Mouse (Mus musculus) hindlimb bud, embryonic 11.5 days (tissue): ENCODE results near the gene Sft2d2.

Experiments used
- DNase-seq: peaks from one replicate; pipeline ENCODE4 v3.0.0-alpha.2; 2012; ENCODE audit warnings: low read depth, low spot score; ENCODE audit errors: extremely low spot score

Sft2d2 gene

DNA sequence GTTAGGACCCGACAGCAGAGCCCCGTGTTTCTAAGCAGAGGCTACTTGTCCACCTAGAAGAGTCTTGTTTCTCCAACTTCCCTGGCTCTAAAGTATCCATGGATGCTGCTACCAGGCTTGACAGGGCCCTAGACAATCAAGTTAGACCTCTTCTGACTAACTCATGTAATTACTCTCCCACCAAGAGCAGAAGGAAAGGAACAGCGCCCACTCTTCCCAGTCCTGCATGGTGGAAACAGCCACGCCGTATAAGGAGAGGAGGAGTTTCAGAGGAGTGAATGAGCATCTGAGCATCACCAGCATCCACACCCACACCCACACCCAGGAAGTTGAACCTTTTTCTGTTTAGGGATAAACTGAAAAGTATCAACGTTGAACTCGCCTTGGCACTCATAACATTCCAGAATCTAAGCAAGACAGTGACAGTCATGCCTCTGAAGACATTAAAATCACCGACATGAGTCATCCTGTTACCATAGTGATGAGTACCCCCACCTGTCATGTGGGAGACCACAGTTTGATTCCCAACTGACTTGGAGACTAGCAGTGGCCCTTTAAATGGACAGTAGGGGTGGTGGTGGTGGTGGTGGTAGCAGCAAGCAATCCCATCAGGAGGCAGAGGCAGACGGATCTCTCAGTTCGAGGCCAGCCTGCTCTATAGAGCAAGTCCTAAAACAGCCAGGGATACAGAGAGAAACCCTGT is 3.5 kb downstream of the Sft2d2 start:
- DNase-seq, result no peak

DNA sequence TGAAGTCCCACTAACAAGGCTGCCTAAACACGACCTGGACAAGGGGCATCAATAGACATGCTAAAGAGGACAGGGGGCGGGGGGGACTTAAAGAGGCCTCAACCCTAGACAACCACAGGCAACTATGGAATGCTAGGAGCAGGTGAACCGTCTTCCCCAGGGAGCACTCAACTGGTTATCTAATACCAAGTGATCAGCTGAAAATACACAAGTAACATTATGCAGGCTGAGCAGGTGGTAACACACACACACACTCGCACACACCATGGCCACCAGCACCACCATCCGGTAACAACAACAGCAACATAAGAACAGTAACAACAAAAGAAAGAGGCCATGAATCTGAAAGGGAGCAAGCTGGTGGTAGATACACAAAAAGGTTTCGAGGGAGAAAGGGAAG is 4.2 kb downstream of the Sft2d2 start:
- no peak for DNase-seq

DNA sequence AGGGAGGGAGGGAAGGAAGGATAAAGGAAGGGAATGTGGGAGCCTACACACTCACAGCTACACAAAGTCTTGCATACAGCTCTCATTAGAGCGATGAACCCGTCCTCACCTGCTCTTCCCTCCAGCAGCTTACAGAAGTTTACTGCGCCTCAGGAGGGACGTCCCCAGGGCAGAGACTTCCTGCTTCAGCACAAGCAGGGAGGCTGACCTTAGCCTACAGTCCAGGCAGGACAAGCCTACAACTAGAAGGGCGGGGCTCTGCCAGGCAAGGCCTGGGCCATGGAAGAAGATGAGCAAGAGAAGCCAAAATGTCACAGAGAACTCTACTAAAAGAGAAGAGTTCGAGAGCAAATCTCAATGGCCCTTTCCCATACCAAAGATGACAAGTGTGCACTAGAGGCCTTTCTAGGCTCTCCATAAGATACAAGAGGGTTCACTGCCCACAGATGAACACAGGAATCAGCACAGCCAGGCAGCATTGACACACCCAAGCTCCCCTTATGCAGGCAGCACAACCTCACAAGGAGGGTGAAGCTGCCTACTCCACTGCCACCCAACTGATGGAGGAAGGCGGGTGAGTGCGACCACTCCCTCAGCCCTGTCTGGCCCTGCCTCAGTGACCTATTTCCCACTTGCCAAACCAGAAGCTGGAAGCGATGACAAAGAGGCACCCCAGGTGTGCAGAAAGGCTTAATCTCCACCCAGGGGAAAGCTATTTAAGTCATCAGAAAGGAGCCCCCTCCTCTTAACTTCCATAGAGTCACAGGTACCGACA is 5.2 kb downstream of the Sft2d2 start:
- DNase-seq, result no peak

DNA sequence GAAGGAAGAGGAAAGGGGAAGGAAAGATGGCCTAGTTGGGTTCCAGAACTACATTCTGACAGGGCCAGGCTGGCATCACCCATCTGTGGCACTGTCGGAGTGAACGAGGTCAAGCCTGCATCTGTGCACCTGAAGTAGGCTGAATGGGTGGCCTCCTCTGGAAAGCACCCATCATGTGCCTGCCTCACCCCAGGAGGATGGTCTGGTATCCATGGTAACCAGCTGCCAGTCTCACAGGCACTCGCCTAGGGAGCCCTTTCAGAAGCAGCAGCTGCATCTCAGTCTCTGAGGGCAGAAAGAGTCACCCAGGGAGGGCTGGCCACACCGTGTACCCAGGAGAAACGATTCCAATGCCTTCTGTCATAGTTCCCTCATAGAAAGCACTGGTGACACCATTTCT is 6.9 kb downstream of the Sft2d2 start:
- no peak for DNase-seq

DNA sequence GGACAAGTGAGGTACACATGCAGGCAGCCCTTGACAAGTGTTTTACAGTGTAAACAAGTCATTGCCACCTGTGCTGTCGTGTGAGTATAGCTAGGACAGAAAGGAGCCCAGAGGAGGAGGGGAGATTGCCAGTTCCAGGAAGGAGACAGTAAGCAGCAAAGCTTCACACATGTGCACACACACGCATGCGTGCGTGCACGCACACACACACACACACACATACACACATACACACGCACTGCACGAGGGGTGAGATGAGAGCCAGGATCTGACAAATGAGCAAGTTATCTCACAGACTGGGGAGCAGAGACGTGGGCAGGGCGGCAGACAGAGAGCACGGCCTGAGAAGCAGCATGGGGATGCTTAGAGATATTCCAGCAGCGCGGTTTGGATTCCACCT is 7.7 kb downstream of the Sft2d2 start:
- no peak for DNase-seq

DNA sequence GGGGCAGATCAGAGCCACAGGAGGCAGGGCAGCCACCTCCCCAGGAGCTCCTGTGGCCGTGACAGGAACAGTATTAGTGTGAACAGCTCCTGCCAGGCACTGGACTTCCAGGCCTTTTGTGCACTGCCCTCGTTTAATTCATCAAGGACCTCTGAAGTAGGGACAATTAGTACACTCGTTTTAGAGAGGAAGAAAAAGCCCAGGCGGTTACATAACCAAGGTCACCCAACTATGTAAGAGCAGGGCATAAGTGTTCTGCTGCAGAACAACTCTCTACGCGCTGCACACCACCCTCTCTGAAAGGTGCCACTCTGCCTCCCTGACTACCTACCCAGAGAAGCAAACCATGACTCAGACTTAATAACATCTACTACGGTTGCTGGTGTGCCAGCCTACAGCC is 9.1 kb downstream of the Sft2d2 start:
- DNase-seq, result no peak

DNA sequence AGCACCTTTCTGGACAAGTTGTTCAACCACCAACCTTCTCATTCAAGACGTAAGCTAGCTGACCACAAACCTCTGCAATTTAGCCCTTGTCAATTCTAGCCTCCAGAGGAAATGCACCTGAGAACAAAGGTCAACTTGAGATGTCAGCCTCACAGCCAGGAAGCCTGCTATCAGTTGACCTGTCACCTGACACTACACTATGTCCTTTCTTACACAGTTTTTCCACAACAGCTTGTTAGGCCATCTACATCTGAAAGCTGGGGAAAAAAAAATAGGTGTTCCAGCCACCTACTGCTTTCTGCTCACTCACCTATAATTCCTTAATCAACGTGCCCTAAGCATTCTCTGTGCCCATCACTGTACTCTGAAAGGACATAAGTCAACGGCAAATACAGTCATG is 10.1 kb downstream of the Sft2d2 start:
- no peak for DNase-seq

DNA sequence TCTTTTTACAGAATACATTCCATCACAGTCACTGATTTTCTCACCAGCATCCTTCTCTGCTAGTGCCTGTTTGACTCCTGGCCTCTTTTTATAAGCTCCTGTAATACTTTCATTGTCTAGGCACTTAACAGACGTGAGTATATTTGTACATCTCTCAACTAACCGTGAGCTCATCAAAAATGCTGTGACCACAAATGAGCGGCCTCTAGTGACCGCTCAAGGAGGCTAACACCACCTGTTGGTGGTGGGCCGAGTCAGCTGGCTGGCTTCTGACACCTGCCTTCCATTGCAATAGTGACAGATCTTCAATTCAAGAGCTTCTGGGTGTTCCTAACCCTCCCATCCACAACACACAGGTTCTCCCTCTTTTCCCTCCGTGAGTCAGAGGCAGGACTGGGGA is 10.8 kb downstream of the Sft2d2 start:
- no peak for DNase-seq

DNA sequence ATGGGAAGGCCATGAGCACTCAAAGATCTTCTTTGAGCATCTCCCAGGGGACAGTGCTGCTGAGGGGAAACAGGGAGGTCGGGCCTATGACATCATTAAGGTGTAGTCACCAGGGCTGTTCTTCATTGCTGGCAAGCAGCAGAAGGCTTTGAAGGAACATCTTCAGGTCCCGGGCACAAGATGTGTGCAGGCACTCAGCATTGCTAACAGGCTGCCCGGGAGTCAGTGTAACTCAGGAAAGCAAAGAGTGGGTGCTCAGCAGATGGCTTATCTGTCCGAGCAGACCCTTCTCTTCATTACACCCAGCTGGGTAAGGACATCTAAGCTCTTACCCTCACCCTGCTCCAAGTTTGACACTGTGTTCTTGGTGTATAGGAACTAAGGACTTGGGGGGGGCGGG is 14.9 kb downstream of the Sft2d2 start:
- no peak for DNase-seq

DNA sequence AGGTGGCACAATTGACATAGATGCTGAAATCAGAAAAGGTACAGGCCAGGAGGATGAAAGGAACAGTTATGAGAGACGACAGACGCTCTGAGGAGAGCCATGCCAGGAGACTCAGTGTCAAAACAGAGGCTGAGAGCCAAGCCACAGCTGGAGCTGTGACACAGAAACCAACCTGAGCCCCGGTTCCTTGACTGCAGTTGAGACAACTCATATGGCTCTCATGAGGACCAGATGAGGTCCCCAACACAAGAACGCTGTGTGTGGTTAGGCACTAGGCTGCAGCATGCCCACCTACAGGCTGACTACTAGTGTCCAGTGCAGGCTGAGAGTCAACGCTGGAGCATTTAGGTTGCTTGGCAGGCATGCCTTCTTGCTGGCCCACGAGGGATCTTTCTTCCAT is 16.2 kb downstream of the Sft2d2 start:
- no peak for DNase-seq

DNA sequence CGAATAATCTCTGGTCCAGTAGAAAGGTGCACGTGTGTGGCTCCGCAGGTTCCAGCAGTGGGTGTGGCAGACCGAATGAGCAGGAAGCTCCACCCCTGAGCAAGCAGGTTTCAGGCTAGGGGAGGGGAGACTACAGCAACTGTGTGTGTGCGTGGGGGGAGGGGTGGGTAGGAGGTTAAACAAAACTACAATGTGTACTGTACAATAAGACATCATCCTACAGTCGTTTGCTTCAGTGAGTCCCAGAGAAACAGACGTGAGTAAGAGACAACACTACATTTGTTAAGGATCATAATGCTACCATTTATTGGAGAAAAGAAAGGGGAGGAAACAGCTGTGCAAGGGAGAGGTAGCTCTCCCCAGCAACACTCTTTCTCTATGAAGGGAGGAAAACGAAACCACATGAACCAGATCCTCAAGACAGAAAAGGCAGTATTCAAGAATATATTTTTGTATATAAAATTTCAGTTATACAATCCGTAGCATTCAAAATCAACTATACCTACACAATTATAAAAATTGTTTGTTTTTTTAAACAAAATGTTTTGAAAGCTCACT is 20.1 kb downstream of the Sft2d2 start:
- no peak for DNase-seq

DNA sequence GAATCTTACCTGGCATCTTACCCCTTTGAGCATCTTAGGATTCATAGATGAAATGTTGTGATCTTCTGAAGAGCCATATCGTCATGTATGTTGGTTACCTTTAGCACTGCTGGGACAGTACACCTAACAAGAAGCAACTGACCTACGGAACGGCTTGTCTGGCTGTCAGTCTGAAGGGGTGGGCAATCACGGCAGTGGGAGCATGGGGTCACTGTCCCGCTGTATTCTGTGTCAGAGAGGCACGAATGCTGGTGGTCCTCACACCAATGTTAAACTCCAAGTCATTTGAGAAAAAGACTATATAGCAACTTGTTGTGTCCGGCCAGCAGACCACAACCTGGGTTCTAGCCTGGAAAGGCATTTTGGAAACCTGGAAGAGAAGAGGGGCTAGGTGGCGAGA is 23.0 kb downstream of the Sft2d2 start:
- no peak for DNase-seq

DNA sequence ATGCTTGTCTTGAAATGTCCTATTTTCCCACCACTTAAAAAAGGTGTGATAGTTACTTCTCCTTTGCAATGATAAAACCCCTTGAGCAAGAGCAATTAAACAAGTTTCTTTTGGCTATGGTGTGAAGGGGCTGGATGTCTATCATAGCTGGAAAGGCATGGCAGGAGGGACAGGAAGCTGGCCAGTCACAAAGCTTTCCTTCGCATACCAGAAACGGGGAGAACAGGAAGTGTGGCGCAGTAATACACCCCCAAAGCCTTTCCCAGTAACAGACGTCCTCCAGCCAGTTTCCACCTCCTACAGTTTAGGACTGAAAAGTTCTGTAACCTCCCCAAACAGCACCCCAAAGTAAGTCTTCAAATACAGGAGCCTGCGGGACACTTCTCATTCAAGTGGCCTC is 24.1 kb downstream of the Sft2d2 start:
- no peak for DNase-seq

DNA sequence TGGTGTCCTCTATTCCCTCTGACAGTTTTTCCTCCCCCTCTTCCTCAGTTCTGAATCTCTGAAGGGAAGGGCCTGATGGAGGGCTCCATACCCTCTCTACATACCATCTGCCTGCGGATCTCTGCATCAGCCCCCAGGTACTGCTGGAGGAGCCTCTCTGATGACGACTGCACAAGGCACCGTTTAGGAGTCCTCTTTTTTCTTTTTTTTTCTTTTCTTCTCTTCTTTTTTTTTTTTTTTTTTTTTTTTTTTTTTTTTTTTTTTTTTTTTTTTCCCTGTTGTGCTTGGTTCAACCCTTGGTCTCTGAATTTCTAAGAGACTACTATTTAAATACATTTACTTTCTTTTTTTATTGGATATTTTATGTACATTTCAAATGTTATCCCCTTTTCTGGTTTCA is 24.8 kb downstream of the Sft2d2 start:
- DNase-seq, result no peak

DNA sequence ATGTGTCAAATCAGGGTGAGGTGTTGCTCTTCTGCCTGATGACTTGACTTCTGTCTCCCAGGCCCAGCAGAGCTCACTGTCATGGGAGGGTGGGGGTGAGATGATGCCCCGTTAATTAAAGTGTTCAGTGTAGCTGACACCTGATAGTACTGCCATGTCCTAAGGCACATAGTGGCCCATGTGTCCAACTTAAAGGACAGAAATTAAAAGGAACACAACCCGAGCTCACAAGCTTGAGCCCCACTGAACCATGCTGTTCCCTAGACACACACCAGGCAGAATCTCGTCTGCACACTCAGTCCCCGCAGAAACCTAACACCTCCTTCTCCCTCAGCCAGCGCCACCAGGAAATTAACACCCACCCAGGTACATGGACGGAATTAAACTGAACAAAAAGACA is 29.3 kb downstream of the Sft2d2 start:
- no peak for DNase-seq

DNA sequence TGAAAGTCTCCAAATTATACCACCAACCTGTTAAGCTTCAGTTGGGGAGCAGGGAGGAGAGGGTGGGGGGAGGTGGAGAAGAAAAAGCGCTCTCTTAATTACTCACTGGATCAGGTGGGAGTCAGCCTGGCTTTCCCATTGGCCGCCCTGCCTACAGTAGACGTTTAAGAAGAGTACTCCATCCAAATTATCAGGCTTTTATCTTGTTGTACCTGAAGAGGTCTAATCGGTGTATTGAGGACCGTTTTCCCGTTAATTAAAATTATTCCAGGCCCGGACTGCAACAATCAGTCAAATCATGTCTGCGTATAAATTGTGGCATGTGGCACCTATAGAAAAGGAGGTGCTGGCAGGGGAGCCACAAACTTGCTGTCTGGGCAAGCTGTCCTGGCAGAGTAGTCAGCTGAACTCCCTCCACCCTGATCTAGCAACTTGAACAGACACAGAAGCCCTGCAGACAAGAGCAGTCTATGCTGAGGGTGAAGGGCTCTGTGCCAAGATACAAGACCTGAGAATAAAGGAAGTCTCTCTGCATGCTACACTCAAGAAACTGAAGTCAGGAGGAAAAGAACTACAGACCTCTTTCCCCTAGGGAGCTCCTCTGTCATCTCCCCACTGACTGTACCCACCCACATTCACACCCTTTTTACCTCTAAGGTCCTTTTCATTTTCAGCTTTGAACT is 33.4 kb downstream of the Sft2d2 start, which contains the start of gene Tbx19:
Tbx19 (minus strand) TSS at position 51 of the 683 bp plus-strand sequence.
- DNase-seq, result no peak

DNA sequence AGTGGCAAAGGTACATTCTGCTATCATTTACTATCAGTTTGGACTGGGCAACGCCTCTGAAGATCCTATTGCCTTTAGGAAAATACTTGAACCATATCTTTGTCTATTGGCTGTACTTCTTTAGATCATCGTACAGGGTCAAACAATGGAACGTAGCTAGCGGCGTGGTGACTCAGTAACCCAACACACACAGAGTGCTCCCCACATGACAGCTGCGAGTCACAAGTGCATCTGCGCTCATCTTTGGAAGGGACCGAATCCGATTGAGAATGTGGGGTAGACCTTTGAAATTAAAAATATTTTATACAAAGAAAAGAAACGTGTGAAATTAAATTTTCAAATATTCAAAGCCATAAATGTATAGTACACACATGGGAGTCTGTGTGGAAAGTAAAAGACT is 35.4 kb downstream of the Sft2d2 start:
- no peak for DNase-seq

DNA sequence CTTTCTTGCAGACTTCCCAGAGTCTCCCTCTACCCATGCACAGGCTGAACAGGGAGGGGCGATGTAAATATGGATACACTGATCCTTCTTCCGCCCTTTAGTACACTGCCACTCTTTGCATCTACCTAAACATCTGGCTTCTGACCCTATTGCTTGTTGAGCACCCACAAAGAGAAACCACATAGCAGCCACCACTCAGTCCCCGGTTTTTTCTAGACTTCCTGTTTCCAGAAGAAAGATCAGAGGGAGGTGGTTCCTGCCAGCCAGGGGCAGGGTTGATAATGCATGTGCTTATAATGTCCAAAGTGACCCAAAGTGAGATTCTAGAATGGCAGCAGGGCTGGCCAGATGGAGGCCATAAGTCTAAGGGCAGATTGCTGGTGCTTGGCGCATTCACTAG is 40.1 kb downstream of the Sft2d2 start:
- no peak for DNase-seq

DNA sequence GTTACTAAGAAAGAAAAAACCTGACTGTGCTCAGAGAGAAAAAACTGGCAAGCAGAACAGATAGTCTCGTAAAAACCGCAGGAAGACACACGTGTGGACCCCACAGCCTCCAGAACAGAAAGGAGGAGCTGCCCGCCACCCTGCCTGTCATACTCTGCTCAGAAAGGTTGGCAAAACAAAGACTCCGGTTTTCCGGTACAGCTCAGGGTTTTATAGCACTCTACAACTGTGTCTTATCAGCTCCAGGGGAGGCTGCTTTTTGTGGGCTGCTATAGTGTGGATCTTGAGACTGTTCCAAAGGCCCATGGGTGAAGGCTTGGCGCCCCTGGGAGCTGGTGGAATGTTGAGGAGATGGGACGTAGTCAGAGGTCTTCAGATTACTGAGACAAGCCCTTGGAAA is 43.0 kb downstream of the Sft2d2 start:
- DNase-seq, result no peak

DNA sequence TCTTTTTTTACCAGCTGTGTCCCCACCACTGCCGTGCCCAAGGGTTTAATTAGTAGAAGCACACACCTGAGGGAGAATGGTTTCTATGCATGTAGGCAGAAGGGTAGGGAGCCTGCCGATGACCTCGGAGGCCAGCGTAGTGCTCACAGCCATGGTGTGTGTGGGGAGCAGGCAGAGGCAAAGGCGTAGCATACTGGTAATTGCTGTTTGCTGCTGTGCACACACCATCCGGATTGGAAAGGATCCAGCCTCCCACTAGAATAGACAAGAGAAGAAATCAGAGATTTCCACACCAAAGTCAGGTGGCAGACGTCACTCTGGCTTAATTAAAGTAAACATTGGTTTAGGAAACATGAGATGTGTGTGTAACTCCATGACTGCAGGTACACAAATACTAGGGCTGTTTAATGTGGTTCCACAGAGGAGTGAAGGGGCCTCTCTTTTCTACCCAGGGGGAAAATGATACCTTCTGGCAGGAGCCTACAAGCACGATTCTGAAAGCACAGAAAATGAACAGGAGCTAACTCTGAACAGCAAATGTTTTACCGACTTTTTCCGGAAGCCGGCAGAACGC is 51.8 kb downstream of the Sft2d2 start:
- no peak for DNase-seq

DNA sequence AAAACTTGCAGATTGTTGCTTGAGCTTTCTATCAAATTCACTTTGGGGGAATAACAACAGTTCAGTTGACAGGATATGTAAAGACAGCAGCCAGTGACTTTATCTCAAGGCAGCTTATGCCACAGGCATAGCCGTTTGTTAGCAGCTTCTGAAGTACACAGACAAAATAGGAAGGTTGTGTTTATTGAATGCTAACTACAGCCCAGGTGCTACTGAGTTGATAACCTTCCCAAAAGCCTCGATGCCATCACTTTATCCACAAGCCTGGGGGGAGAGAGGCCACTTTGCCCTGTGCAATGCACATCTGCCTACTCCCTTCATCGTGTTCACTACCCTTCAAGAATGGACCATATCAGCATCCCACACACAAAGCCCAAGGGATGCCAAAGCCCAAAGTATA is 54.0 kb downstream of the Sft2d2 start:
- DNase-seq, result no peak
